Comparison of ENCODE assay signal across 8 mouse cellular contexts in genomic region chr15:80977620-80978334, GRCm38 (mm10). TPM values are rescaled to one million over a fixed set of nuclear protein-coding genes. Genes with fewer than 3 reads are reported as not detected.
DNase-seq lines count a peak whose midpoint lies in the region; ATAC-seq lines count a peak whose summit lies in the region.

Gene Sgsm3, plus strand, starts transcription at chr15:80977765.

- peak; percentile 80 for ATAC-seq in inflammation-experienced regulatory T-cells, adult 6 months
- peak; percentile 80 for ATAC-seq in megakaryocyte-erythroid progenitor cell, adult 5-6 weeks (replicated peaks; ENCODE audit: low FRiP score, low TSS enrichment, poor library complexity, severe bottlenecking)

- intact Hi-C loops in gastrocnemius, postnatal 14 days (cut with DNase I; ENCODE audit: low total_unique reads): no loop called here
- intact Hi-C loops in left cerebral cortex, postnatal 10 days (cut with DNase I): no loop called here

- DNase-seq in adipocyte (ENCODE audit: low spot score): peak; percentile 68
- DNase-seq in embryo, embryonic 10 days (ENCODE audit: low spot score): peak; percentile 93
- peak; percentile 84 for DNase-seq in gastrocnemius, postnatal 14 days
- peak; percentile 74 to 90 for DNase-seq in left cerebral cortex, postnatal 10 days (ENCODE audit: extremely low spot score in 1 of 2, low spot score in 2 of 2)
- peak; percentile 89 for DNase-seq in right cerebral cortex, postnatal 25 days
- DNase-seq in urinary bladder, postnatal 4 days (ENCODE audit: low spot score in 2 of 2): peak; percentile 81

RNA-seq across cellular contexts. Expression of gene Sgsm3, which starts in this region (rescaled TPM):
- 10 to 100 TPM in 1 of 2 experiments, 1 to 10 TPM in 1; 9.0 to 10.2 TPM for total RNA-seq in gastrocnemius, postnatal 14 days (2021)
- 1 to 10 TPM; 3.1 to 4.5 (median 3.5) TPM for polyA plus RNA-seq in inflammation-experienced regulatory T-cells, adult 6 months (2017; shearing (Covaris generic))
- total RNA-seq in left cerebral cortex, postnatal 10 days (2021): 10 to 100 TPM; 79.1 to 80.8 TPM
- 15.8 and 26.9 TPM in 2 replicates for total RNA-seq in megakaryocyte-erythroid progenitor cell, adult 5-6 weeks (2014; fragmentation: Nextera tagmentation)
- 43.5 and 57.1 TPM in 2 replicates for total RNA-seq in megakaryocyte-erythroid progenitor cell, adult 5-6 weeks (2017)

Comparison
In these comparisons a context has a peak if more than half of its experiments do, and no peak if none do; other contexts are left out.
1. Peak in every context shown above with its lines: DNase-seq and ATAC-seq.